Mouse (Mus musculus): ENCODE data around the gene Tgfbrap1. TPM values are rescaled to one million over a fixed set of nuclear protein-coding genes. Genes with fewer than 3 reads are reported as not detected.
"Not testable (repeated sequence)": the region's sequence is repeated elsewhere in the genome, so short reads cannot be mapped to it uniquely, and the experiment has no call there.

The Tgfbrap1 gene
- 15.5 and 17.1 TPM in 2 replicates for polyA plus RNA-seq (2016; fragmentation: Nextera tagmentation; extraction: Ambion mirVana)

DNA sequence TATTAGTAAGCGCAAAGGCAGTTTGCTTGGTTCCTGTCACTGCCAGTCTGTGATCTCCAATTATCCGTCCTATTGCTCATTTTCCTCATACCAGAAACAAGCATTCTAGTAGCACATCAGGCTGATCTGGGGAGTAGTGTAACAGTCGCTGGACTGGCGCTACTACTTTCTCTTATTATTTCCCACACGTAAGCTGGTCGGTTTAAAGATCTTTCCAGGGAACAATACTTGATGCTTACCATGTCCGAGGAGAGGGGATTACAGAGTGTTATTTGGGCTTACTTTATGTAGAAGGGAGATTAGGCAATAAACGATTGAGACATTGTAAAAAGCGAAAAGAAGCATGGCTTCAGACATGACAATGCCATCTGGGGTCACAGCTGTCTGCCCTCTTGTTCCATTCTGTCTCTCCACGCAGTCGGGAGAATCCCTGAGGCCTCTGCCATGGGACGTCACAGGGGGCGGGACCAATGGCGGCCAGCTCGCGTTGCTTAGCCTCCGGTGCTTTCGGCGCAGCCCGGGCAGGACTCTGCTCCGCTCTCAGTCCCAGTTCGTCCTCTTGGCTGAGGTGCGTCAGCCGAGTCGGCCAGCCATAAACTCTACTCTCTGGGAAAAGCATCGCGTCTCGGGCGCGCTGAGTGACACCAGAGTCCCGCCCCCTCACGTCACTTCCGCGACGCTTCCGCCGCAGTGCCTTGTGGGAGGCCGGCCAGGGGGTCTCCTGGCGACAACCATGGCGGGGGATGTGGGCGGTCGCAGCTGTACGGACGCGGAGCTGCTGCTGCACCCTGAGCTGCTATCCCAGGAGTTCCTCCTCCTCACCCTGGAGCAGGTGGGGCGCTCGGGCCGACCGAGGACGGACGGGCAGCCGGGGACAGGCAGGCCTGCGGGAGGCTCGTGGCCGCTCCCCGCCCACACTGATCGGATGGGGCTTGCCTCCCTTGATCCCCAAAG lies at the start of gene Tgfbrap1, which contains the start of gene AI597479:
Gene Tgfbrap1 (minus strand): TSS at position 607 of the 954 bp plus-strand sequence.
Gene AI597479 (plus strand): TSS at position 680 of the 954 bp plus-strand sequence.
- WGBS, result under 1% methylated on average over 57 of the region's 57 CpGs

DNA sequence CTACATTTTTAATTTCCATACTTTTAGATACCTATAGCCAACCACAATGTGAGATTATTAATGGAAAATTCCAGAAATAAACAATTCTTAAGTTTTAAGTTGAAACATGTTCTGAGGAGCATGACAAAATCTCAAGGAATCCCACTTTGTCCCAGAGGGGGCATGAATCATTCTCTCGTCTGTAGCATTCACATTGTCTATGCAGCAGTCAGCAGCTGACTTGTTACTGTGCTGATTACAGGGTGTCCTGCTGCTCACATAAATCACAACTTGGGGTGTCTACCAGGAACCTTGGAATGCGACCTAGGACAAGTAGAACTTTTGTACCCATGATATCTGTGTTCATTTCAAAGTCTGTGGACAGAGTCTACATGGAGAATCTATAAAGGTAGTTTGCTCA lies 49.0 kb upstream of the Tgfbrap1 start:
- WGBS, result 72% methylated on average over 2 of the region's 2 CpGs
- Histone ChIP-seq H3K4me3 (replicated peaks) (no peak overlapping the region), H3K27ac (no peak overlapping the region), H3K4me2 (no peak overlapping the region), H3K9ac (no peak overlapping the region), H3K27me3 (no peaks in the 10 kb centered on the region), H3K9me3 (no peaks in the 10 kb centered on the region), H3K4me1 (no peaks in the 10 kb centered on the region), H3K36me3 (replicated peaks) (no peaks in the 10 kb centered on the region)
- no peak for ATAC-seq (ENCODE audit: low FRiP score)

More for the DNA sequence above, at the start of gene Tgfbrap1, which contains the start of gene AI597479:
- no peaks in the 10 kb centered on the region for H3K9me3 ChIP-seq
- peaks cover 18% of the 10 kb centered on the region for H3K36me3 ChIP-seq (replicated peaks)
- no peaks in the 10 kb centered on the region for H3K27me3 ChIP-seq
- peaks cover 15% of the 10 kb centered on the region for H3K4me1 ChIP-seq
- H3K27ac ChIP-seq, result peak within 1 kb of the TSS; percentile 99
- peak; percentile 97 for ATAC-seq (ENCODE audit: low FRiP score)
- peak within 1 kb of the TSS; percentile 89 for H3K4me3 ChIP-seq (replicated peaks)
- peak within 1 kb of the TSS; percentile 90 for H3K9ac ChIP-seq
- H3K4me2 ChIP-seq, result peak within 1 kb of the TSS; percentile 83

DNA sequence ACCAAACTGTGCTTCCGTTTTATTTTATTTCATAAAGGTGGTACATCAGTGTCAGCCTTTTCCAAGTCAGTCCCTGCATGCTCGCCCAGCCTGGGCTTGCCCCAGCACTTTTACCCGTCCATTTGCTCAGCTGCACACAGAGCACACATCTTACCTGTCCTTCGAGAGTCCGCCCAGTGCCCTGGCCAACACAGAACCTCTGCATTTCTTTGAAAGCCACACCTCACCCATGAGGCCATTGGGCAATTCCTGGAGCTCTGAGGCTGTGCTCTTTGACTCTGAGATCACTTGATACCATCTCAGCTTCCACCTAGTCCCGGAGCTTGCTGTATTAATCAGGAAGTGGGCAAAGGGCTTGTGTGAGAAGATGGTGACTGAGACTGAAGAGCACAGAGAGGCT lies 47.0 kb upstream of the Tgfbrap1 start:
- ATAC-seq (ENCODE audit: low FRiP score), result no peak
- 90% methylated on average over 6 of the region's 6 CpGs for WGBS
- no peaks in the 10 kb centered on the region for H3K4me1 ChIP-seq
- H3K36me3 ChIP-seq (replicated peaks), result no peaks in the 10 kb centered on the region
- H3K4me3 ChIP-seq (replicated peaks), result no peak overlapping the region
- no peak overlapping the region for H3K9ac ChIP-seq
- no peak overlapping the region for H3K27ac ChIP-seq
- H3K4me2 ChIP-seq, result no peak overlapping the region
- no peaks in the 10 kb centered on the region for H3K9me3 ChIP-seq
- no peaks in the 10 kb centered on the region for H3K27me3 ChIP-seq

DNA sequence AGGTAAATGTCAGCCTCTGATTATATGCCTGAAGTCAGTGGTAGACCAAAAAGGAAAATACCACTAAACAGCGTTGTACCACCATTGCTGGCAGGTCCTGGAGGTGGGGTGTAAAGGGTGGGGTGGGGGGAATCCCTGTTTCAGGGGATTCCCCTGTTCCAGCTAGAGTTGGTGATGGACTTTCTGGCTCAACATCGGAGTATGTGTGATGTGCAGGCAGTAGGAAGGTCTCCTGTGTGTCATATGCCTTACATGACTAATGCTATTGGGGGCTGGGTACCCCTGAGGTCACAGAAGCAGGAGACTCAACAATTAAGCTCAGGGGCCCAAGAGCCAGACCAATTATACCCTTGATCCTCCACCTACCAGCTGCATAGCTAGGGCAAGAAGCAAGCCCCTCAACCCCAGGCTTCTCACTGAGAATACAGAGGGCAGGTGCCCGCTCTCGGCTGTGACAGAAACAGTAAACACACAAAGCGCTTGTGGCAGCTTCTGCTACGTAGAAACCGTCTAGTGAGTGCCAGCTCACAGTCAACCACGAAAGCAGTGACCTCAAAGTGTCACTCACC lies 46.0 kb upstream of the Tgfbrap1 start:
- H3K4me3 ChIP-seq (replicated peaks), result no peak overlapping the region
- no peak for ATAC-seq (ENCODE audit: low FRiP score)
- H3K27ac ChIP-seq, result no peak overlapping the region
- no peaks in the 10 kb centered on the region for H3K4me1 ChIP-seq
- H3K9me3 ChIP-seq, result no peaks in the 10 kb centered on the region
- H3K4me2 ChIP-seq, result no peak overlapping the region
- 89% methylated on average over 8 of the region's 8 CpGs for WGBS
- H3K9ac ChIP-seq, result no peak overlapping the region
- no peaks in the 10 kb centered on the region for H3K36me3 ChIP-seq (replicated peaks)
- H3K27me3 ChIP-seq, result no peaks in the 10 kb centered on the region

DNA sequence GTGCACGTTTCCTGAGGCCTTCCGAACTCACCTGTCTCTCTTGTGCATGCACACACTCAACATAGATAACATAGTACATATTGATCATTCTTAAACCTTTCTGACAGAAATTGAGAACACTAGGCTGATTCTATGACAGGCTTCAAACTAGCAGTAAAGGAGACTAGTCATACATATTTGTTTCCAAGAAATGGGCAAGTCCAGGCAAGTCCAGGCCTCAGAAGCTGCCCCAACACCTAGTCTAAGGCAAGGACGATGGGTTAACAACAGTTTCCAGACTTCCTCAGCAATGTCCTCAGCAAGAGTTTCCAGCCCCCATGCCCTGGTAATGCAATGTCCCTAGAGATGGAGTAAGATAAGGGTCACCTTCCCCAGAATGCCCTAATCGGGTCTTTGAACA lies 45.4 kb upstream of the Tgfbrap1 start:
- no peak overlapping the region for H3K27ac ChIP-seq
- no peak overlapping the region for H3K4me2 ChIP-seq
- H3K9me3 ChIP-seq, result no peaks in the 10 kb centered on the region
- H3K9ac ChIP-seq, result no peak overlapping the region
- ATAC-seq (ENCODE audit: low FRiP score), result no peak
- no peak overlapping the region for H3K4me3 ChIP-seq (replicated peaks)
- H3K4me1 ChIP-seq, result no peaks in the 10 kb centered on the region
- H3K27me3 ChIP-seq, result no peaks in the 10 kb centered on the region
- no peaks in the 10 kb centered on the region for H3K36me3 ChIP-seq (replicated peaks)
- WGBS, result 90% methylated on average over 4 of the region's 4 CpGs

DNA sequence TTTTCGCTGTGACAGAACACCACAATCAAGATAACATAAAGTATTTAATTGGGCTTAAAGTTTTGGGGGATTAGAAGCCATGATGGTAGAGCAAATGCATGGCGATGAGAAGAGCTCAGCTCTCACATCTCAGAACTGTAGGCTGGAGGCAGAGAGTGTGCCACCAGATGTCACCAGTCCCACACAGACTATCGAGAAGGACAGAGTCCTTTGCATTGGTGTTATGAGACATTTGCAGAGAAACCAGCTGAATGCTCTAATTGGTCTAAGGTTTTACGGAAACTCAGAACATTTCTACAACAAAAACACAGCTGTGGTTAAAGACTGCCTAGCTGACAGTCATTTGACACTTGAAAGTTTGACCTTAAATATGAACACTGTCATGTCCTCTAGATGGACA lies 44.8 kb upstream of the Tgfbrap1 start:
- Histone ChIP-seq H3K27me3 (no peaks in the 10 kb centered on the region), H3K4me2 (no peak overlapping the region), H3K27ac (no peak overlapping the region), H3K4me1 (no peaks in the 10 kb centered on the region), H3K36me3 (replicated peaks) (no peaks in the 10 kb centered on the region), H3K4me3 (replicated peaks) (no peak overlapping the region), H3K9ac (no peak overlapping the region), H3K9me3 (no peaks in the 10 kb centered on the region)
- ATAC-seq (ENCODE audit: low FRiP score), result no peak
- 83% methylated on average over 4 of the region's 4 CpGs for WGBS

DNA sequence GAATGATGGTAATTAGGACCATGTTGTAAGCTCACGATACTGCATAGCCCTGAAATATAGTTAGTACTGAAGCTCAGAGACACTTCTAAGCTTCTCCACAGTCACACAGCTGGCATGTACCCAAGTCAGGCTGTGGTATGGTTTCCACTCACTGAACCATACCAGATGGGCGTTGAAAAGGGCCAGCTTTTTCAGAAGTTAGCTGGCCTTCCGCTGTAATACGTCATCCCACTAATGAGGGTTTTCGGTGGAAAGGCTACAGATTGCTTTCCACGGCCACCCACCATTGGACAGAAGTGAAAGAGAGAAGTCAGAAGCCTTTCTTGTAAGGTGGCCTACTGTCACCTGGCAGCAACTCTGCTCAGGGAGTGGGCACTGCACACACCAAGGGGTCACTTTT lies 44.4 kb upstream of the Tgfbrap1 start:
- no peaks in the 10 kb centered on the region for H3K4me1 ChIP-seq
- no peak overlapping the region for H3K4me3 ChIP-seq (replicated peaks)
- no peak overlapping the region for H3K27ac ChIP-seq
- no peak overlapping the region for H3K4me2 ChIP-seq
- no peak overlapping the region for H3K9ac ChIP-seq
- 77% methylated on average over 6 of the region's 6 CpGs for WGBS
- H3K27me3 ChIP-seq, result no peaks in the 10 kb centered on the region
- no peaks in the 10 kb centered on the region for H3K36me3 ChIP-seq (replicated peaks)
- no peaks in the 10 kb centered on the region for H3K9me3 ChIP-seq
- no peak for ATAC-seq (ENCODE audit: low FRiP score)

DNA sequence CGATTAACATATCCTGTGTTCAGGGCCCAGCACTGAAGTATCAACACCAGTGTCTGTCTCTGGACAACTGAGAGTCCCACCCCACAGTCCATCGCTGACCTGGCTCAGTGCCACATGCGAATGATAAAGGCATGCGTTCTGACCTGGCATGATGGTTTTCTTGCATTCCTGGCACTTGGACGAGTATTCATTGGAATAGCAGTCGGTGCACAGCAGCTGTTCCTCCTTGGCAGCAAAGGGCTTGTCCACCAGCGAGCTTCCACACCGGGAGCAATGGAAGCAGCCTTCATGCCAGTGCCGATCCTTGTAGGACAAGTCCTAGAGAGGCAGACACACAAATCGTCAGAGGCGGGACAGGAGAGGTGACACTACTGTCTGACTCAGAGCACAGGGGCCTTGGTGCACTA lies 43.1 kb upstream of the Tgfbrap1 start:
- Histone ChIP-seq H3K27ac (no peak overlapping the region), H3K4me1 (no peaks in the 10 kb centered on the region), H3K27me3 (no peaks in the 10 kb centered on the region), H3K36me3 (replicated peaks) (no peaks in the 10 kb centered on the region), H3K9ac (no peak overlapping the region), H3K4me3 (replicated peaks) (no peak overlapping the region), H3K9me3 (no peaks in the 10 kb centered on the region), H3K4me2 (no peak overlapping the region)
- ATAC-seq (ENCODE audit: low FRiP score), result no peak
- 88% methylated on average over 11 of the region's 11 CpGs for WGBS

DNA sequence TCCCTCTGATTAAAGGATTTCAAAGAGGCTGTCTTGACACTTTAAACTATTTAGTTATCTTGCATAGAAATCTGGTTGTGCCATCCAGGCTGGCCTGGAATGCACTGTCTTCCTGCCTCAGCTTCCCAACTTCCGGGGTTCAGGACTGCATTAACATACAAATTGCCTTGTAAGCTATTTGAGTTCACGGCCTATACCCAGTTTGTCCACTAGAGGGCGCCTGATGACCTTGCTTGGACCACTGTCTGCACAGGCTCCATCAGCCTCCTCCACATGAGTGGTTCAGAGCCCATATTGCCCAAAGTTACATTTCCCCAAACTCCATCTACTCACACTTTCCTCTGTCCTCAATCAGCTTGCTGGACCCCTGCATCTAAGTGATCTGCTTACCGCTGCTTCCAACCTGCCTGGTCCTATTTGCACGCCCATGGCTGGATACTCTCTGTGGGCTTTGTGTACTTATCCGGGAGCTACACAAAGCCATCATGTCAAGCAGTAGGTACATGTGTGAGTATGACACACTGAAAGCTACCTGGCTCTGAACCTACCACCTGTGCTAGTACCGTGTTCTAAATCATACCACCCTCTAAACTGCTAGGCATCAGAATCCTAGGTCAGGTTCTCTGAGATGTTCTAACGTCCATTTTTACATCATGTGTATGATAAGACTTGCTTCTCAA lies 41.3 kb upstream of the Tgfbrap1 start:
- no peaks in the 10 kb centered on the region for H3K27me3 ChIP-seq
- no peaks in the 10 kb centered on the region for H3K36me3 ChIP-seq (replicated peaks)
- no peak overlapping the region for H3K4me2 ChIP-seq
- H3K9ac ChIP-seq, result no peak overlapping the region
- H3K9me3 ChIP-seq, result no peaks in the 10 kb centered on the region
- no peaks in the 10 kb centered on the region for H3K4me1 ChIP-seq
- H3K4me3 ChIP-seq (replicated peaks), result no peak overlapping the region
- peak; percentile 82 for ATAC-seq (ENCODE audit: low FRiP score)
- 52% methylated on average over 8 of the region's 8 CpGs for WGBS
- H3K27ac ChIP-seq, result no peak overlapping the region

DNA sequence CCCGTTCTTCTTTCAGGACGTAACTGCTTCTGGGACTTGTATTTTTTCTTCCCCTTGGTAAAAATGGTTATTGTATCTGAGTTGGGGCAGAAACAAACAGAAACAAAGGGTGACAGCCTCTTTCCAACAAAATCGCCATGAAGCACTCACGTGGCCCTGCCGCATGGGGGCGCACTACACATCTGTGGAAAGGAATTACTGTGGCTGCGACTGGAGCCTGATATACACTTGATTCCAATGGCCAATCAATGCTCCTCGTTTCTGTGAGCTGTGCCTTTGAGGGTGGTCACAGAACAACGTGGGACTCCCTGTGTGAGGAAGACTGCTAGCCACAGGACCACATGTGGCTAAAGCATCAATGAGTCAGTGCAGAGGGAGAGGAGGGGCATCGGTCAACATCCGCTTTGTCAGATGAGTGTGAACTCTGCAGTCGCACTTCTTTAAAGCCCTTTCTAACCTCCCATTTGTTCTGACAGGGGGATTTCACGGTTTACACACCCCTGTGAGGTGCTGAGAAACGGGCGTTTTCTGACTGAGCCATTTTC lies 39.9 kb upstream of the Tgfbrap1 start:
- no peaks in the 10 kb centered on the region for H3K9me3 ChIP-seq
- no peak overlapping the region for H3K9ac ChIP-seq
- no peaks in the 10 kb centered on the region for H3K4me1 ChIP-seq
- WGBS, result 82% methylated on average over 15 of the region's 15 CpGs
- no peak for ATAC-seq (ENCODE audit: low FRiP score)
- H3K27me3 ChIP-seq, result no peaks in the 10 kb centered on the region
- no peaks in the 10 kb centered on the region for H3K36me3 ChIP-seq (replicated peaks)
- no peak overlapping the region for H3K4me2 ChIP-seq
- no peak overlapping the region for H3K4me3 ChIP-seq (replicated peaks)
- no peak overlapping the region for H3K27ac ChIP-seq

DNA sequence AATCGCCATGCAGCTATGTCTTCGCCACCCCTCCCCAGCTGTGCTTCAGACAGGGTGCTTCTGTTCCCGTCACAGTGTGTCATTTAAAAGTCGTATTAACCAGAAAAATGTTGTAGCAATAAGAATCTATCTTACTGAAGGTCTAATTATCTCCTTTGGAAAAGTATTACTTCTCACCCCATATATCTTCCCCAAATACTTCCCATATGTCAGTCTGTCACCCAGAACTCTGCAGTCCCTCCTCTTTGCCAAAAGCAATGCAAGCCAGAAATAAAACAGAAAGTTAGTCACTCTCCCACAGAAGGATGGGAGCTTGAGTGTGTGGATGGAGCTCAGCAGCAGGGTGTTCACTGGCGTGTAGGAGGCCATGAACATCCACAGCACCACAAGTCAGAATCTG lies 38.9 kb upstream of the Tgfbrap1 start:
- no peak for ATAC-seq (ENCODE audit: low FRiP score)
- H3K36me3 ChIP-seq (replicated peaks), result no peaks in the 10 kb centered on the region
- H3K4me3 ChIP-seq (replicated peaks), result no peak overlapping the region
- H3K4me2 ChIP-seq, result no peak overlapping the region
- H3K4me1 ChIP-seq, result no peaks in the 10 kb centered on the region
- H3K9ac ChIP-seq, result no peak overlapping the region
- WGBS, result 87% methylated on average over 5 of the region's 5 CpGs
- no peaks in the 10 kb centered on the region for H3K27me3 ChIP-seq
- H3K9me3 ChIP-seq, result no peaks in the 10 kb centered on the region
- H3K27ac ChIP-seq, result no peak overlapping the region

DNA sequence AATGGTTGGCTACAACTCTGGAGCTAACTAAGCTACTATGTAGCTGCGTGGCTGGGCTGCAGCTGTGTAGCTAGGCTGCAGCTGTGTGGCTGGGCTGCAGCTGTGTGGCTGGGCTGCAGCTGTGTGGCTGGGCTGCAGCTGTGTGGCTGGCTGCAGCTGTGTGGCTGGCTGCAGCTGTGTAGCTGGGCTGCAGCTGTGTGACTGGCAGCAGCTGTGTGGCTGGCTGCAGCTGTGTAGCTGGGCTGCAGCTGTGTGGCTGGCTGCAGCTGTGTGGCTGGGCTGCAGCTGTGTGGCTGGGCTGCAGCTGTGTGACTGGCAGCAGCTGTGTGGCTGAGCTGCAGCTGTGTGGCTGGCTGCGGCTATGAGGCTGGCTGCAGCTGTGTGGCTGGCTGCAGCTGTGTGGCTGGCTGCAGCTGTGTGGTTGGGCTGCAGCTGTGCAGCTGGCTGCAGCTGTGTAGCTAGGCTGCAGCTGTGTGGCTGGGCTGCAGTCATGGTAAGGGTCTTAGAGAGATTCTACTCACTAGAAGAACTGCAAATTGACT lies 38.1 kb upstream of the Tgfbrap1 start:
- not testable (repeated sequence) for H3K4me2 ChIP-seq; H3K4me1 ChIP-seq; H3K4me3 ChIP-seq (replicated peaks); H3K27ac ChIP-seq; ATAC-seq (ENCODE audit: low FRiP score); H3K9ac ChIP-seq; H3K9me3 ChIP-seq; H3K36me3 ChIP-seq (replicated peaks); H3K27me3 ChIP-seq
- WGBS, result 76% methylated on average over 2 of the region's 2 CpGs

Measured in forebrain, embryonic 12.5 days (tissue).